Mouse (Mus musculus) gonadal fat pad, adult 2 months (tissue): ENCODE measurements at regions not wholly inside any gene's neighbourhood (a gene's known extent, or its start where the extent isn't known, plus 50 kb on each side); places are given as distances from the start of the nearest gene placed in this dataset.

Source experiments
- DNase-seq: peaks from one replicate; pipeline ENCODE4 v3.0.0-alpha.2; 2012; ENCODE audit warnings: low read depth

GRCm38 (mm10) chr11:64579826-64580225 is 143.4 kb upstream of the F930015N05Rik start:
- no peak for DNase-seq

- no peak for DNase-seq
These were observed 149.6 kb upstream of the F930015N05Rik start for GRCm38 (mm10) chr11:64586056-64586455.

GRCm38 (mm10) chr11:64587034-64587710 is 150.7 kb upstream of the F930015N05Rik start:
- no peak for DNase-seq

GRCm38 (mm10) chr11:64587751-64588600 is 151.5 kb upstream of the F930015N05Rik start:
- DNase-seq, result no peak

- DNase-seq, result no peak
These were observed 152.1 kb upstream of the F930015N05Rik start for GRCm38 (mm10) chr11:64588601-64588989.

GRCm38 (mm10) chr11:64589026-64589425 is 152.6 kb upstream of the F930015N05Rik start:
- no peak for DNase-seq

- DNase-seq, result no peak
These were observed 153.6 kb upstream of the F930015N05Rik start for GRCm38 (mm10) chr11:64590091-64590490.

GRCm38 (mm10) chr11:64592253-64592652 is 155.8 kb upstream of the F930015N05Rik start:
- no peak for DNase-seq

GRCm38 (mm10) chr11:64597305-64597704 is 160.9 kb upstream of the F930015N05Rik start:
- DNase-seq, result no peak

GRCm38 (mm10) chr11:64599178-64599577 is 162.7 kb upstream of the F930015N05Rik start:
- DNase-seq, result no peak

- DNase-seq, result no peak
These were observed 164.0 kb upstream of the F930015N05Rik start for GRCm38 (mm10) chr11:64600201-64601102.

GRCm38 (mm10) chr11:64609043-64609442 is 172.6 kb upstream of the F930015N05Rik start:
- DNase-seq, result no peak

GRCm38 (mm10) chr11:64610724-64611123 is 174.3 kb upstream of the F930015N05Rik start:
- no peak for DNase-seq

GRCm38 (mm10) chr11:64615140-64615539 is 178.7 kb upstream of the F930015N05Rik start:
- DNase-seq, result no peak

GRCm38 (mm10) chr11:64618631-64619385 is 182.4 kb upstream of the F930015N05Rik start:
- no peak for DNase-seq

- no peak for DNase-seq
These were observed 190.7 kb upstream of the F930015N05Rik start for GRCm38 (mm10) chr11:64627180-64627579.

GRCm38 (mm10) chr11:64640947-64641346 is 204.5 kb upstream of the F930015N05Rik start:
- DNase-seq, result no peak

GRCm38 (mm10) chr11:64643171-64643570 is 206.7 kb upstream of the F930015N05Rik start:
- no peak for DNase-seq

GRCm38 (mm10) chr11:64647938-64648337 is 211.5 kb upstream of the F930015N05Rik start:
- DNase-seq, result no peak

GRCm38 (mm10) chr11:64650571-64651282 is 214.3 kb upstream of the F930015N05Rik start:
- DNase-seq, result no peak

- no peak for DNase-seq
These were observed 216.4 kb upstream of the F930015N05Rik start for GRCm38 (mm10) chr11:64652811-64653210.
